Mouse (Mus musculus): ENCODE data around the gene Zmynd15. TPM values are rescaled to one million over a fixed set of nuclear protein-coding genes. Genes with fewer than 3 reads are reported as not detected.
A peak's percentile ranks its signal among the peaks of the same experiment; 100 is the strongest.

The Zmynd15 gene
- total and polyA plus RNA-seq, 3 experiments = 0.14 TPM; not detected in 2

DNA sequence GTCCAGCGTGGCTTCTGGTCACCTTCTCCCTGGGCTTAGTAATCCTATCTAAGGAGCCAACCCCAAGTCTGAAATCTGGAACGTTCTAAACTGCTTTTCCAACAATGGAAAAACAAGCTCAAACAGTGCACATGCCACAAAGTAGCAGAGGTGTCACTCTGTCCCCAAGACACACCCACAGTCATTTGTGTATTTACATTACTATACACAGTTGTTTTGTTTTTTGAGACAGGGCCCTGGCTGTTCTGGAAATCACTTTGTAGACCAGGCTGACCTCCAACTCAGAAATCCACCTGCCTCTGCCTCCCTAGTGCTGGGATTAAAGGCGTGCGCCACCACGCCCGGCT, 49.0 kb upstream of the Zmynd15 start:
- H3K27ac ChIP-seq (ENCODE audit: control insufficient read depth, low read depth, low read length) = peak overlapping the region; percentile 79
- no peak for TF ChIP-seq SMC3 (IDR thresholded peaks at IDR 0.05; ENCODE audit: low read depth, low read length)
- TF ChIP-seq SIN3A (IDR thresholded peaks at IDR 0.05; ENCODE audit: low read length) = no peak
- no peak for TF ChIP-seq UBTF (IDR thresholded peaks at IDR 0.05; ENCODE audit: borderline replicate concordance, insufficient read depth, low read depth, low read length)
- no peak for TF ChIP-seq EP300 (IDR thresholded peaks at IDR 0.05; ENCODE audit: low read depth in 1 of 2, low read length in 2 of 2)
- TF ChIP-seq E2F4 (IDR thresholded peaks at IDR 0.05; ENCODE audit: borderline replicate concordance, low read depth, low read length) = no peak
- no peak for TF ChIP-seq POLR2AphosphoS5 (IDR thresholded peaks at IDR 0.05; ENCODE audit: borderline replicate concordance, low read depth, low read length)
- TF ChIP-seq HCFC1 (IDR thresholded peaks at IDR 0.05; ENCODE audit: low read depth, low read length) = no peak
- no peak; the same call in 1 of the 2 replicates for TF ChIP-seq MYC (IDR thresholded peaks at IDR 0.05; ENCODE audit: low read depth, low read length)
- no peak for TF ChIP-seq ELF1 (IDR thresholded peaks at IDR 0.05; ENCODE audit: low read depth, low read length)
- no peak for TF ChIP-seq NELFE (IDR thresholded peaks at IDR 0.05; ENCODE audit: low read depth, low read length)
- TF ChIP-seq ZKSCAN1 (IDR thresholded peaks at IDR 0.05; ENCODE audit: low read depth, low read length) = no peak
- no peak for TF ChIP-seq TCF12 (IDR thresholded peaks at IDR 0.05; ENCODE audit: low read depth, low read length)
- TF ChIP-seq RAD21 (IDR thresholded peaks at IDR 0.05; ENCODE audit: low read depth, low read length) = no peak
- no peak for TF ChIP-seq GATA1 (IDR thresholded peaks at IDR 0.05; ENCODE audit: low read depth, low read length)
- TF ChIP-seq ETS1 (IDR thresholded peaks at IDR 0.05; ENCODE audit: low read depth, low read length) = no peak

GRCm38 (mm10) chr11:70412591-70412990, 46.6 kb upstream of the Zmynd15 start:
- H3K9ac ChIP-seq (ENCODE audit: control insufficient read depth, low read depth, low read length, poor library complexity, severe bottlenecking) = no peak overlapping the region
- TF ChIP-seq CHD1 (IDR thresholded peaks at IDR 0.05; ENCODE audit: low read depth, low read length) = no peak
- TF ChIP-seq ETS1 (IDR thresholded peaks at IDR 0.05; ENCODE audit: low read depth, low read length) = no peak
- TF ChIP-seq ZKSCAN1 (IDR thresholded peaks at IDR 0.05; ENCODE audit: low read depth, low read length) = no peak
- no peak for TF ChIP-seq CTCF (IDR thresholded peaks at IDR 0.05 in 2 of 3, conservative IDR thresholded peaks at IDR 0.05 in 1 of 3; ENCODE audit: control insufficient read depth in 1 of 3, insufficient read depth in 1 of 3, low read depth in 2 of 3, low read length in 3 of 3, poor library complexity in 1 of 3, severe bottlenecking in 1 of 3)

More for the DNA sequence above, 49.0 kb upstream of the Zmynd15 start:
- no peak for DNase-seq (ENCODE audit: low read depth, low spot score)
- H3K9me3 ChIP-seq (replicated peaks; ENCODE audit: insufficient read depth, low read length) = no peaks in the 10 kb centered on the region
- H3K79me2 ChIP-seq (ENCODE audit: control insufficient read depth, insufficient read depth, low read length, poor library complexity) = peaks cover 42% of the 10 kb centered on the region
- peak overlapping the region; percentile 93 for H3K9ac ChIP-seq (ENCODE audit: control insufficient read depth, low read depth, low read length, poor library complexity, severe bottlenecking)
- no peaks in the 10 kb centered on the region for H3K27me3 ChIP-seq (ENCODE audit: control insufficient read depth in 1 of 2, insufficient read depth in 2 of 2, low read length in 2 of 2)
- H3K4me1 ChIP-seq (ENCODE audit: control insufficient read depth in 1 of 2, insufficient read depth in 2 of 2, low read length in 2 of 2) = peaks cover 5 to 13% of the 10 kb centered on the region in 2 experiments; a peak in 3 of 4 replicates
- peak overlapping the region; percentile 39 to 93 for H3K4me3 ChIP-seq (ENCODE audit: control insufficient read depth in 1 of 2, insufficient read depth in 1 of 2, low read depth in 2 of 2, low read length in 2 of 2)
- peaks cover 0 to 15% of the 10 kb centered on the region in 2 experiments; a peak in 3 of 4 replicates for H3K36me3 ChIP-seq (ENCODE audit: control insufficient read depth in 1 of 2, insufficient read depth in 2 of 2, low read length in 2 of 2)

More at GRCm38 (mm10) chr11:70412591-70412990, 46.6 kb upstream of the Zmynd15 start:
- DNase-seq (ENCODE audit: low read depth, low spot score) = no peak
- Histone ChIP-seq H3K27ac (ENCODE audit: control insufficient read depth, low read depth, low read length) (no peak overlapping the region), H3K27me3 (ENCODE audit: control insufficient read depth in 1 of 2, insufficient read depth in 2 of 2, low read length in 2 of 2) (peaks cover 0 to 3% of the 10 kb centered on the region in 2 experiments; a peak in 2 of 4 replicates), H3K36me3 (ENCODE audit: control insufficient read depth in 1 of 2, insufficient read depth in 2 of 2, low read length in 2 of 2) (peaks cover 0 to 13% of the 10 kb centered on the region in 2 experiments; a peak in 2 of 4 replicates), H3K79me2 (ENCODE audit: control insufficient read depth, insufficient read depth, low read length, poor library complexity) (peaks cover 23% of the 10 kb centered on the region), H3K4me3 (ENCODE audit: control insufficient read depth in 1 of 2, insufficient read depth in 1 of 2, low read depth in 2 of 2, low read length in 2 of 2) (no peak overlapping the region), H3K9me3 (replicated peaks; ENCODE audit: insufficient read depth, low read length) (no peaks in the 10 kb centered on the region), H3K4me1 (ENCODE audit: control insufficient read depth in 1 of 2, insufficient read depth in 2 of 2, low read length in 2 of 2) (peaks cover 5 to 13% of the 10 kb centered on the region in 2 experiments; a peak in 3 of 4 replicates)
